Mouse (Mus musculus): ENCODE measurements around the gene Hoxa9.

DNA sequence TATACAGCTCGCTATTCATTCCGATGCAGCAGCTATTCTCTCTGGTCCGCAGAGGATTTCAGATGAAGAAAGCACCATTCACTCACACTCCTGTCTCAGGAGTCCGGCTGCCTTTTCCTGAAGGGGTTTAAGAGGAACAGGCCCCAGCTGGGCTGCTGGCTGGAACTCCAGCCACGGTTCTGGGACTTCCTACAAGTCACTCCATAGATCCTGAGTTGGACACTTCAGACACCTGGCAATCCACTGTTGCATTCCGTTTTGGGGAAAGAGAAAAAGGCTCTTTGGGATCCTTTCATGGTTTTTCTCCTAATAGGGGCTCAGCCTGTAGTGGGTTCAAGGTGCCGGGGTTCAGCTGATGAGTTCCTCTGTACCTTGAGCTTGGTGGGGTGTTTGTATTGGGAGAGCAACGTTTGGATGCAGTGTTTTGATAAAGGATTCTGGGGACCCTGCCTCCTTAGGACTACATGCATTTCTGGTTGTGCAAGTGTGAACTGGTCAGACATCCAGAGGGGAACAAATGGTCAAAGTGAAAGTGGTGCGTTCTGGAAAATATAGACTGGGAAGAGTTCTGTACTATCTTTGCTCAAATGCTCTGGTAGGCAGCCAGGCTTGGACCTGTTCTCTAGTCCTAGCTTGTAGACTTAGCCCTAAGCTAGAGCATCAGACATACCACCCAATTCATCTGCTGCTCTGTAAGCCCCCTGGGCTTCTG is 31.0 kb upstream of the Hoxa9 start:
- no peak for TF ChIP-seq CTCF (IDR thresholded peaks at IDR 0.05; ENCODE audit: low read depth)
- TF ChIP-seq EP300 (IDR thresholded peaks at IDR 0.05; ENCODE audit: low read depth) = no peak
